ENCODE assay signal across 8 mouse cellular contexts in genomic region chr6:32586390-32586789, GRCm38 (mm10). TPM values are rescaled to one million over a fixed set of nuclear protein-coding genes. Genes with fewer than 3 reads are reported as not detected.
DNase-seq lines count a peak whose midpoint lies in the region; ATAC-seq lines count a peak whose summit lies in the region.

No protein-coding gene starts in this region.

- no peak overlapping the region for H3K27ac ChIP-seq in kidney, embryonic 16.5 days (ENCODE audit: low read length)
- H3K27ac ChIP-seq in liver, embryonic 12.5 days: no peak overlapping the region
- H3K27ac ChIP-seq in neural tube, embryonic 15.5 days (replicated peaks): peak overlapping the region; percentile 91

- 1% methylated on average over 13 of the region's 13 CpGs for WGBS in kidney, embryonic 16.5 days
- 2% methylated on average over 13 of the region's 13 CpGs for WGBS in liver, embryonic 12.5 days (ENCODE audit: insufficient replicate concordance)
- WGBS in neural tube, embryonic 15.5 days: 1% methylated on average over 13 of the region's 13 CpGs

- no peaks in the 10 kb centered on the region for H3K9me3 ChIP-seq in kidney, embryonic 16.5 days (ENCODE audit: low read length)
- H3K9me3 ChIP-seq in liver, embryonic 12.5 days (replicated peaks): no peaks in the 10 kb centered on the region
- H3K9me3 ChIP-seq in neural tube, embryonic 15.5 days (replicated peaks): no peaks in the 10 kb centered on the region

- 0 out of 2 replicates have a peak overlapping the region, but pooled peaks have one; percentile 72 for H3K9ac ChIP-seq in kidney, embryonic 16.5 days (replicated peaks; ENCODE audit: low read length)
- no peak overlapping the region for H3K9ac ChIP-seq in liver, embryonic 12.5 days
- peak overlapping the region; percentile 84 for H3K9ac ChIP-seq in neural tube, embryonic 15.5 days (replicated peaks)

- H3K36me3 ChIP-seq in kidney, embryonic 16.5 days (ENCODE audit: insufficient read depth, low read length): no peaks in the 10 kb centered on the region
- no peaks in the 10 kb centered on the region for H3K36me3 ChIP-seq in liver, embryonic 12.5 days
- no peaks in the 10 kb centered on the region for H3K36me3 ChIP-seq in neural tube, embryonic 15.5 days

- peaks cover 72% of the 10 kb centered on the region for H3K27me3 ChIP-seq in kidney, embryonic 16.5 days (ENCODE audit: insufficient read depth, low read length)
- peaks cover 90% of the 10 kb centered on the region for H3K27me3 ChIP-seq in liver, embryonic 12.5 days (replicated peaks)
- H3K27me3 ChIP-seq in neural tube, embryonic 15.5 days (replicated peaks): no peaks in the 10 kb centered on the region; the same call in none of the 2 replicates

- H3K4me1 ChIP-seq in kidney, embryonic 16.5 days (ENCODE audit: insufficient read depth, low read length): peaks cover 18% of the 10 kb centered on the region
- H3K4me1 ChIP-seq in liver, embryonic 12.5 days: peaks cover 12% of the 10 kb centered on the region
- peaks cover 52% of the 10 kb centered on the region for H3K4me1 ChIP-seq in neural tube, embryonic 15.5 days

- peak overlapping the region; percentile 98 for H3K4me2 ChIP-seq in kidney, embryonic 16.5 days (replicated peaks; ENCODE audit: low read depth, low read length)
- H3K4me2 ChIP-seq in liver, embryonic 12.5 days: peak overlapping the region; percentile 84
- peak overlapping the region; percentile 77 for H3K4me2 ChIP-seq in neural tube, embryonic 15.5 days

- DNase-seq in ZHBTc4 (ENCODE audit: low read depth, low spot score): peak; percentile 65
- DNase-seq in cerebellum, postnatal 36 days: peak; percentile 58 to 63
- DNase-seq in heart, adult 9 months (ENCODE audit: low spot score in 2 of 2): peak; percentile 15 to 23
- DNase-seq in ovary, postnatal 14 days (ENCODE audit: low spot score): no peak
- DNase-seq in thymus, postnatal 4 days: no peak

- peak overlapping the region; percentile 62 for H3K4me3 ChIP-seq in kidney, embryonic 16.5 days (ENCODE audit: low read length)
- H3K4me3 ChIP-seq in liver, embryonic 12.5 days: peak overlapping the region; percentile 59
- H3K4me3 ChIP-seq in neural tube, embryonic 15.5 days (replicated peaks): peak overlapping the region; percentile 70

- no peak for ATAC-seq in kidney, embryonic 16.5 days (ENCODE audit: low FRiP score, low TSS enrichment)
- ATAC-seq in liver, embryonic 12.5 days: no peak
- ATAC-seq in neural tube, embryonic 15.5 days (ENCODE audit: low FRiP score): peak; percentile 37; the same call in 1 of the 2 replicates

RNA-seq across cellular contexts. Expression of gene Plxna4, which starts 1.6 kb away (rescaled TPM):
- 1.2 and 1.5 TPM in 2 replicates for polyA plus RNA-seq in kidney, embryonic 16.5 days (2015; fragmentation: Nextera tagmentation; extraction: Ambion mirVana)
- 0.78 and 0.79 TPM in 2 replicates for polyA plus RNA-seq in liver, embryonic 12.5 days (2016; fragmentation: Nextera tagmentation; extraction: Ambion mirVana)
- 12.0 and 14.9 TPM in 2 replicates for polyA plus RNA-seq in neural tube, embryonic 15.5 days (2015; fragmentation: Nextera tagmentation; extraction: Ambion mirVana)

Comparison
In these comparisons a context has a peak if more than half of its experiments do, and no peak if none do; other contexts are left out.
1. DNase-seq: peak in ZHBTc4 (single experiment), cerebellum, postnatal 36 days (2 of 2) and heart, adult 9 months (2 of 2); none in ovary, postnatal 14 days (single experiment) and thymus, postnatal 4 days (single experiment).
2. Peak in every context shown above with its lines, with median percentiles within 50 percentile points of each other: H3K4me2 ChIP-seq and H3K4me3 ChIP-seq.